Mouse (Mus musculus): ENCODE data around the gene Tomm34. TPM values are rescaled to one million over a fixed set of nuclear protein-coding genes. Genes with fewer than 3 reads are reported as not detected.

Gene Tomm34
- total and polyA plus RNA-seq, 3 experiments, result 25.6 to 40.7 (median 26.8) TPM

DNA sequence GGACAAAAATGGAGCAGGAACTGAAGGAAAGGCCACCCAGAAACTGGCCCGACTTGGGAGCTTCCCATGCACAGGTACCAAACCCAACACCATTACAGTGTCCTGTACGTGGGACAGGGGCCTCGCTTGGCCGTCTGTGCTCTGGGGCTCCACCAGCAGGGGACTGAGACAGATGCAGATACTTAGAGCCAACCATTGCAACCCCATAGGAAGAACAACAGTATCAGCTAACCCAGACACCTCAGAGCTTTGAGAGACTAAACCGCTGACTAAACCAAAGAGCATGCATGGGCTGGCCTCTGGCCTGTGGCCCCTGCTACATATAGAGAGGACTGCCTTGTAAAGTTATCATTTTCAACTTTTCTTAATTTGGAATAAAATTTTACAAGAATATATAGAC is 66.5 kb downstream of the Tomm34 start:
- H3K4me2 ChIP-seq (ENCODE audit: insufficient read depth, low read depth, poor library complexity, severe bottlenecking), result no peak overlapping the region
- H3K36me3 ChIP-seq (replicated peaks in 1 of 2; ENCODE audit: control insufficient read depth in 1 of 2, insufficient read depth in 1 of 2, low read length in 1 of 2), result peaks cover 5 to 69% of the 10 kb centered on the region in 2 experiments
- H3K9me3 ChIP-seq (replicated peaks; ENCODE audit: low read length), result peaks cover 3% of the 10 kb centered on the region
- H3K27ac ChIP-seq (ENCODE audit: insufficient read depth, low read depth), result no peak overlapping the region
- H3K9ac ChIP-seq (ENCODE audit: insufficient read depth, low read depth), result no peak overlapping the region
- H3K4me1 ChIP-seq (ENCODE audit: control insufficient read depth in 1 of 2, insufficient read depth in 2 of 2), result peaks cover 0 to 50% of the 10 kb centered on the region in 2 experiments; a peak in 2 of 4 replicates
- in situ Hi-C loops (cut with MboI; ENCODE audit: low pct_ligation_motif_present, low pct_unique_long_range_greater_than_20kb, low sequenced_read_pairs), result no loop called here
- dilution Hi-C loops (cut with MboI; ENCODE audit: extremely low pct_ligation_motif_present, extremely low pct_unique_long_range_greater_than_20kb, low sequenced_read_pairs), result no loop called here
- no peak for DNase-seq (ENCODE audit: extremely low read depth)
- H3K27me3 ChIP-seq (replicated peaks), result no peaks in the 10 kb centered on the region
- TF ChIP-seq RAD21 (IDR thresholded peaks at IDR 0.05; ENCODE audit: low read depth, low read length) (no peak), MXI1 (IDR thresholded peaks at IDR 0.05; ENCODE audit: low read depth, low read length) (no peak), POLR2AphosphoS2 (IDR thresholded peaks at IDR 0.05; ENCODE audit: low read depth, low read length) (no peak)
- H3K4me3 ChIP-seq (replicated peaks in 1 of 3; ENCODE audit: low read depth in 2 of 3, low read length in 2 of 3, poor library complexity in 1 of 3), result no peak overlapping the region
- H3K79me2 ChIP-seq (replicated peaks; ENCODE audit: control insufficient read depth, extremely low read depth, insufficient read depth, poor library complexity, severe bottlenecking), result peaks cover 89% of the 10 kb centered on the region

Other genes with a start within 250 kb of the Tomm34 start
- gene Kcnk15, start 217.5 kb downstream of the Tomm34 start, total RNA-seq (2012; rRNA removed), result not detected in 2 replicates
- gene Kcnk15, start 217.5 kb downstream of the Tomm34 start, total RNA-seq (2014; rRNA removed), result not detected in 2 replicates
- gene Kcnk15, start 217.5 kb downstream of the Tomm34 start, polyA plus RNA-seq (2012; ENCODE audit: insufficient read length, low read depth), result not detected in 2 replicates
- gene Rims4, start 152.5 kb downstream of the Tomm34 start, total RNA-seq (2012; rRNA removed), result not detected in 2 replicates
- gene Rims4, start 152.5 kb downstream of the Tomm34 start, total RNA-seq (2014; rRNA removed), result not detected in 2 replicates
- gene Rims4, start 152.5 kb downstream of the Tomm34 start, polyA plus RNA-seq (2012; ENCODE audit: insufficient read length, low read depth), result not detected in 2 replicates
- gene Ywhab, start 76.2 kb downstream of the Tomm34 start, total RNA-seq (2012; rRNA removed), result 41.6 and 51.7 TPM in 2 replicates
- 57.1 and 59.8 TPM in 2 replicates for gene Ywhab, start 76.2 kb downstream of the Tomm34 start, total RNA-seq (2014; rRNA removed)
- 157 and 159 TPM in 2 replicates for gene Ywhab, start 76.2 kb downstream of the Tomm34 start, polyA plus RNA-seq (2012; ENCODE audit: insufficient read length, low read depth)
- gene Pabpc1l, start 45.7 kb downstream of the Tomm34 start, total RNA-seq (2012; rRNA removed), result 0.42 and 0.76 TPM in 2 replicates
- gene Pabpc1l, start 45.7 kb downstream of the Tomm34 start, total RNA-seq (2014; rRNA removed), result 0.47 and 0.55 TPM in 2 replicates
- gene Pabpc1l, start 45.7 kb downstream of the Tomm34 start, polyA plus RNA-seq (2012; ENCODE audit: insufficient read length, low read depth), result 0.96 and 2.0 TPM in 2 replicates
- 53.1 and 64.4 TPM in 2 replicates for gene Stk4, start 847 bp downstream of the Tomm34 start, total RNA-seq (2012; rRNA removed)
- 50.9 and 51.4 TPM in 2 replicates for gene Stk4, start 847 bp downstream of the Tomm34 start, total RNA-seq (2014; rRNA removed)
- gene Stk4, start 847 bp downstream of the Tomm34 start, polyA plus RNA-seq (2012; ENCODE audit: insufficient read length, low read depth), result 77.5 and 78.3 TPM in 2 replicates
- gene Kcns1, start 99.9 kb upstream of the Tomm34 start, total RNA-seq (2012; rRNA removed), result 0.34 and 0.42 TPM in 2 replicates
- gene Kcns1, start 99.9 kb upstream of the Tomm34 start, total RNA-seq (2014; rRNA removed), result not detected in 2 replicates
- gene Kcns1, start 99.9 kb upstream of the Tomm34 start, polyA plus RNA-seq (2012; ENCODE audit: insufficient read length, low read depth), result 0.11 TPM in 1 of 2 replicates, not detected in the other
- not detected in 2 replicates for gene Wfdc5, start 111.6 kb upstream of the Tomm34 start, total RNA-seq (2012; rRNA removed)
- gene Wfdc5, start 111.6 kb upstream of the Tomm34 start, total RNA-seq (2014; rRNA removed), result not detected in 2 replicates
- not detected in 2 replicates for gene Wfdc5, start 111.6 kb upstream of the Tomm34 start, polyA plus RNA-seq (2012; ENCODE audit: insufficient read length, low read depth)
- not detected in 2 replicates for gene Wfdc12, start 119.4 kb upstream of the Tomm34 start, total RNA-seq (2012; rRNA removed)
- gene Wfdc12, start 119.4 kb upstream of the Tomm34 start, total RNA-seq (2014; rRNA removed), result not detected in 2 replicates
- gene Wfdc12, start 119.4 kb upstream of the Tomm34 start, polyA plus RNA-seq (2012; ENCODE audit: insufficient read length, low read depth), result not detected in 2 replicates
- not detected in 2 replicates for gene Wfdc15a, start 129.0 kb upstream of the Tomm34 start, total RNA-seq (2012; rRNA removed)
- gene Wfdc15a, start 129.0 kb upstream of the Tomm34 start, total RNA-seq (2014; rRNA removed), result not detected in 2 replicates
- not detected in 2 replicates for gene Wfdc15a, start 129.0 kb upstream of the Tomm34 start, polyA plus RNA-seq (2012; ENCODE audit: insufficient read length, low read depth)
- not detected in 2 replicates for gene Wfdc15b, start 150.5 kb upstream of the Tomm34 start, total RNA-seq (2012; rRNA removed)
- gene Wfdc15b, start 150.5 kb upstream of the Tomm34 start, total RNA-seq (2014; rRNA removed), result not detected in 2 replicates
- not detected in 2 replicates for gene Wfdc15b, start 150.5 kb upstream of the Tomm34 start, polyA plus RNA-seq (2012; ENCODE audit: insufficient read length, low read depth)
- not detected in 2 replicates for gene Svs2, start 167.3 kb upstream of the Tomm34 start, total RNA-seq (2012; rRNA removed)
- gene Svs2, start 167.3 kb upstream of the Tomm34 start, total RNA-seq (2014; rRNA removed), result not detected in 2 replicates
- not detected in 2 replicates for gene Svs2, start 167.3 kb upstream of the Tomm34 start, polyA plus RNA-seq (2012; ENCODE audit: insufficient read length, low read depth)
- not detected in 2 replicates for gene Svs3b, start 185.5 kb upstream of the Tomm34 start, total RNA-seq (2012; rRNA removed)
- gene Svs3b, start 185.5 kb upstream of the Tomm34 start, total RNA-seq (2014; rRNA removed), result not detected in 2 replicates
- gene Svs3b, start 185.5 kb upstream of the Tomm34 start, polyA plus RNA-seq (2012; ENCODE audit: insufficient read length, low read depth), result not detected in 2 replicates
- not detected in 2 replicates for gene Svs4, start 207.3 kb upstream of the Tomm34 start, total RNA-seq (2012; rRNA removed)
- not detected in 2 replicates for gene Svs4, start 207.3 kb upstream of the Tomm34 start, total RNA-seq (2014; rRNA removed)
- gene Svs4, start 207.3 kb upstream of the Tomm34 start, polyA plus RNA-seq (2012; ENCODE audit: insufficient read length, low read depth), result not detected in 2 replicates
- gene Svs3a, start 218.1 kb upstream of the Tomm34 start, total RNA-seq (2012; rRNA removed), result not detected in 2 replicates
- gene Svs3a, start 218.1 kb upstream of the Tomm34 start, total RNA-seq (2014; rRNA removed), result not detected in 2 replicates
- not detected in 2 replicates for gene Svs3a, start 218.1 kb upstream of the Tomm34 start, polyA plus RNA-seq (2012; ENCODE audit: insufficient read length, low read depth)
- gene Svs6, start 245.6 kb upstream of the Tomm34 start, total RNA-seq (2012; rRNA removed), result not detected in 2 replicates
- gene Svs6, start 245.6 kb upstream of the Tomm34 start, total RNA-seq (2014; rRNA removed), result not detected in 2 replicates
- gene Svs6, start 245.6 kb upstream of the Tomm34 start, polyA plus RNA-seq (2012; ENCODE audit: insufficient read length, low read depth), result not detected in 2 replicates